ENCODE assay signal across 8 mouse cellular contexts in genomic region chr12:84876481-84877121, GRCm38 (mm10). TPM values are rescaled to one million over a fixed set of nuclear protein-coding genes. Genes with fewer than 3 reads are reported as not detected.
A peak's percentile ranks its signal among the peaks of the same experiment; 100 is the strongest.
DNase-seq lines count a peak whose midpoint lies in the region; ATAC-seq and TF ChIP-seq lines count a peak whose summit lies in the region.

Ltbp2 (minus strand) TSS chr12:84876532.

- WGBS in heart, embryonic 10.5 days, result 3% methylated on average over 34 of the region's 34 CpGs
- WGBS in kidney, embryonic 15.5 days, result 2% methylated on average over 34 of the region's 34 CpGs

- H3K4me1 ChIP-seq in bone marrow macrophage, adult 2 months (ENCODE audit: control insufficient read depth, insufficient read depth, low read length), result peaks cover 4% of the 10 kb centered on the region
- peaks cover 15% of the 10 kb centered on the region for H3K4me1 ChIP-seq in embryonic fibroblast, embryonic 13.5 days (ENCODE audit: control insufficient read depth, insufficient read depth, low read length)
- peaks cover 23% of the 10 kb centered on the region for H3K4me1 ChIP-seq in heart, embryonic 10.5 days
- peaks cover 20% of the 10 kb centered on the region for H3K4me1 ChIP-seq in kidney, embryonic 15.5 days

- no peak for TF ChIP-seq POLR2A in bone marrow macrophage, adult 2 months (IDR thresholded peaks at IDR 0.05; ENCODE audit: borderline replicate concordance, low read depth, low read length)
- no peak; the same call in 1 of the 2 replicates for TF ChIP-seq POLR2A in embryonic fibroblast, embryonic 13.5 days (IDR thresholded peaks at IDR 0.05; ENCODE audit: low read depth, low read length)

- no peaks in the 10 kb centered on the region for H3K9me3 ChIP-seq in heart, embryonic 10.5 days
- no peaks in the 10 kb centered on the region for H3K9me3 ChIP-seq in kidney, embryonic 15.5 days (replicated peaks)

- no peak within 1 kb of the TSS for H3K27ac ChIP-seq in bone marrow macrophage, adult 2 months (ENCODE audit: insufficient read depth, low read depth, low read length)
- H3K27ac ChIP-seq in embryonic fibroblast, embryonic 13.5 days (ENCODE audit: insufficient read depth, low read length), result peak within 1 kb of the TSS; percentile 30
- no peak within 1 kb of the TSS; the same call in 1 of the 2 replicates for H3K27ac ChIP-seq in heart, embryonic 10.5 days
- no peak within 1 kb of the TSS for H3K27ac ChIP-seq in kidney, embryonic 15.5 days

- peaks cover 80% of the 10 kb centered on the region for H3K27me3 ChIP-seq in heart, embryonic 10.5 days (ENCODE audit: insufficient read depth, poor library complexity, severe bottlenecking)
- H3K27me3 ChIP-seq in kidney, embryonic 15.5 days, result peaks cover 73% of the 10 kb centered on the region

- no peaks in the 10 kb centered on the region for H3K36me3 ChIP-seq in heart, embryonic 10.5 days
- H3K36me3 ChIP-seq in kidney, embryonic 15.5 days, result no peaks in the 10 kb centered on the region

- TF ChIP-seq CTCF in bone marrow macrophage, adult 2 months (IDR thresholded peaks at IDR 0.05; ENCODE audit: low read depth, low read length), result peak; percentile 91
- peak; percentile 91 for TF ChIP-seq CTCF in embryonic fibroblast, embryonic 13.5 days (IDR thresholded peaks at IDR 0.05; ENCODE audit: borderline replicate concordance, insufficient read depth, low read length)

- peak within 1 kb of the TSS; percentile 58 for H3K4me2 ChIP-seq in kidney, embryonic 15.5 days

- H3K9ac ChIP-seq in kidney, embryonic 15.5 days, result 0 out of 2 replicates have a peak within 1 kb of the TSS, but pooled peaks have one; percentile 7

- peak within 1 kb of the TSS; percentile 55 for H3K4me3 ChIP-seq in bone marrow macrophage, adult 2 months (ENCODE audit: insufficient read depth, low read length)
- peak within 1 kb of the TSS; percentile 59 for H3K4me3 ChIP-seq in embryonic fibroblast, embryonic 13.5 days (ENCODE audit: insufficient read depth, low read length)
- peak within 1 kb of the TSS; percentile 58 for H3K4me3 ChIP-seq in heart, embryonic 10.5 days
- peak within 1 kb of the TSS; percentile 40 for H3K4me3 ChIP-seq in kidney, embryonic 15.5 days (replicated peaks)

- DNase-seq in 416B (ENCODE audit: low read depth) (peak; percentile 50), liver (peak; percentile 92)
- DNase-seq in heart, embryonic 10.5 days (ENCODE audit: low spot score), result peak; percentile 93
- peak; percentile 75 to 83 for DNase-seq in spleen, postnatal 36 days (ENCODE audit: low spot score in 2 of 2)

- peak; percentile 44; the same call in 1 of the 2 replicates for ATAC-seq in kidney, embryonic 15.5 days (replicated peaks; ENCODE audit: low FRiP score)
- ATAC-seq in monocyte, adult 5-6 weeks (replicated peaks; ENCODE audit: insufficient number of reproducible peaks, low FRiP score, low TSS enrichment, poor library complexity, severe bottlenecking), result peak; percentile 79

RNA-seq across cellular contexts. Expression of gene Ltbp2, which starts in this region (rescaled TPM):
- 1.1 TPM in 2 replicates for polyA plus RNA-seq in bone marrow macrophage, adult 2 months (2012; ENCODE audit: insufficient read depth, insufficient read length, missing spikeins)
- polyA plus RNA-seq in embryonic fibroblast, embryonic 13.5 days (2011; ENCODE audit: insufficient read length, low read depth, missing spikeins), result 182 and 264 TPM in 2 replicates
- polyA plus RNA-seq in heart, embryonic 10.5 days (2016; fragmentation: Nextera tagmentation; extraction: Ambion mirVana), result 0.23 and 0.26 TPM in 2 replicates
- 0.50 and 0.62 TPM in 2 replicates for polyA plus RNA-seq in kidney, embryonic 15.5 days (2015; fragmentation: Nextera tagmentation; extraction: Ambion mirVana)
- total RNA-seq in monocyte, adult 5-6 weeks (2017), result not detected in 3 replicates

Comparison
In these comparisons a context has a peak if more than half of its experiments do, and no peak if none do; other contexts are left out.
1. RNA of gene Ltbp2 (polyA plus RNA-seq): 182 to 264 TPM in embryonic fibroblast, embryonic 13.5 days; 1.1 TPM in bone marrow macrophage, adult 2 months, 0.50 to 0.62 TPM in kidney, embryonic 15.5 days and 0.23 to 0.26 TPM in heart, embryonic 10.5 days; every median in the first group is over 10 times any median in the second.
2. Peak in DNase-seq and H3K4me3 ChIP-seq in heart, embryonic 10.5 days; RNA of the gene not detected or under 1 TPM.
3. Peak in ATAC-seq, H3K4me3 ChIP-seq, H3K9ac ChIP-seq and H3K4me2 ChIP-seq in kidney, embryonic 15.5 days; RNA of the gene not detected or under 1 TPM.
4. Peak in ATAC-seq in monocyte, adult 5-6 weeks; RNA of the gene not detected or under 1 TPM.
5. Peak in every context shown above with its lines, with median percentiles within 50 percentile points of each other: DNase-seq and H3K4me3 ChIP-seq.